Mouse (Mus musculus) thymus, adult 18-20 months (tissue): ENCODE measurements around the gene Awat1.
A peak's percentile ranks its signal among the peaks of the same experiment; 100 is the strongest.

Experiments
- DNase-seq, 2 experiments: peaks; one replicate each; pipeline ENCODE4 v3.0.0; 2022; ENCODE audit warnings: mixed read lengths in 2 of 2

Awat1 gene

GRCm38 (mm10) chrX:100571951-100572350, at the start of gene Awat1:
Gene Awat1 (plus strand): TSS chrX:100572251.
- DNase-seq = no peak

- no peak for DNase-seq
Measured at GRCm38 (mm10) chrX:100524471-100524870, 47.6 kb upstream of the Awat1 start, which contains the start of gene Dgat2l6. Gene Dgat2l6 (plus strand): TSS chrX:100524838.

- no peak for DNase-seq
Measured at GRCm38 (mm10) chrX:100556026-100556425, 16.0 kb upstream of the Awat1 start.

- DNase-seq = no peak
Measured at GRCm38 (mm10) chrX:100565696-100566095, 6.4 kb upstream of the Awat1 start.

GRCm38 (mm10) chrX:100594791-100595190, 22.7 kb downstream of the Awat1 start, which contains the start of gene P2ry4:
Gene P2ry4 (minus strand): TSS chrX:100594869.
- DNase-seq = no peak

GRCm38 (mm10) chrX:100597439-100597838, 25.4 kb downstream of the Awat1 start:
- no peak for DNase-seq

- DNase-seq = no peak
Measured at GRCm38 (mm10) chrX:100599755-100600154, 27.7 kb downstream of the Awat1 start.

- no peak for DNase-seq
Measured at GRCm38 (mm10) chrX:100605314-100605713, 33.3 kb downstream of the Awat1 start, which contains the start of gene Arr3. Gene Arr3 (plus strand): TSS chrX:100605497.

- no peak for DNase-seq
Measured at GRCm38 (mm10) chrX:100618488-100618887, 46.4 kb downstream of the Awat1 start.

GRCm38 (mm10) chrX:100621366-100621765, 49.3 kb downstream of the Awat1 start:
- DNase-seq = no peak

- no peak for DNase-seq
Measured at GRCm38 (mm10) chrX:100624242-100624641, 52.2 kb downstream of the Awat1 start.

GRCm38 (mm10) chrX:100625146-100625545, 53.1 kb downstream of the Awat1 start:
- no peak for DNase-seq

- DNase-seq = no peak
Measured at GRCm38 (mm10) chrX:100625546-100625801, 53.4 kb downstream of the Awat1 start, which contains the start of gene Kif4. Gene Kif4 (plus strand): TSS chrX:100625737.

- DNase-seq = peak; percentile 83 to 84
Measured at GRCm38 (mm10) chrX:100625802-100626793, 54.0 kb downstream of the Awat1 start, which contains the start of gene Pdzd11. Gene Pdzd11 (minus strand): TSS chrX:100626568.
